Mouse (Mus musculus) megakaryocyte, embryonic 14.5 days (primary cell): Measurements from ENCODE around the gene Epha6.

Source experiments
- FLI1 ChIP-seq: IDR thresholded peaks from 2 replicates; pipeline ENCODE4 v1.6.1; 2012; ENCODE audit warnings: low read length, inconsistent platforms, mixed read lengths
- GATA1 ChIP-seq: IDR thresholded peaks from 3 replicates; pipeline ENCODE4 v1.6.1; 2012; ENCODE audit warnings: mixed read lengths, low read length, inconsistent platforms, borderline replicate concordance

DNA sequence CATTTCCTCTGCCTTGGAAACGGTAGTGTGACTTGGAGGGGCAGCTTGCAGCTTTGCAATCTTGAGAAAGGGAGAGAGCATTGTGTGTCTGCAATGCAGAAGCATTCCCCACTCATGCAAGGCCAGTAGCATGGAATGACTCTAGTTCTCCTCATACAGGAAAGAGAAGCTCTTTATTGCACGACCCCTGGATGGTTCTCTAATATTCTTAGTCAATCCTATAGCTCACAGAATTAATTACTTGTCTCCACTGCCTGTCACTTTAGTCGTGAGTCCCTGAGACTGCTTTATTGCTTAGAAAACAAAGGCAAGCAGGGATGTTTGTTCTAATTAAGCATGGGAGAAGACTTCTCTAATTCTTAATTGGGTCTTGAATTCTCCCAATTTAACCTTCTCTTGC, 429.8 kb downstream of the Epha6 start:
- no peak for TF ChIP-seq GATA1
- no peak for TF ChIP-seq FLI1
